ENCODE assay signal across 8 mouse cellular contexts in genomic region chr19:56357374-56357708, GRCm38 (mm10). TPM values are rescaled to one million over a fixed set of nuclear protein-coding genes. Genes with fewer than 3 reads are reported as not detected.
A peak's percentile ranks its signal among the peaks of the same experiment; 100 is the strongest.
DNase-seq lines count a peak whose midpoint lies in the region; ATAC-seq and TF ChIP-seq lines count a peak whose summit lies in the region.
"Not testable (repeated sequence)": the region's sequence is repeated elsewhere in the genome, so short reads cannot be mapped to it uniquely, and the experiment has no call there.
"Had no signal": no experiment of that assay in that cellular context is flagged by ENCODE, and none has a peak within 500 bp of the region (broad histone marks: within the 10 kb centered on the region; RNA-seq: fewer than 3 reads in every experiment).

No protein-coding gene starts in this region.

- not testable (repeated sequence) for DNase-seq in gastrocnemius, adult 2 months; liver, postnatal 0 days

- peak overlapping the region; percentile 51; the same call in 1 of the 2 replicates for H3K4me3 ChIP-seq in gastrocnemius, adult 2 months
- not testable (repeated sequence) for H3K4me3 ChIP-seq in heart, embryonic 12.5 days; heart, embryonic 15.5 days; intestine, embryonic 15.5 days (replicated peaks); kidney, embryonic 15.5 days (replicated peaks); liver, postnatal 0 days (ENCODE audit: low read depth, low read length); stomach, embryonic 16.5 days (replicated peaks; ENCODE audit: low read length)

- not testable (repeated sequence) for TF ChIP-seq EP300 in liver, postnatal 0 days (IDR thresholded peaks at IDR 0.05; ENCODE audit: low read depth)

- ATAC-seq in heart, embryonic 12.5 days (ENCODE audit: insufficient number of reproducible peaks, low FRiP score); heart, embryonic 15.5 days (replicated peaks; ENCODE audit: insufficient number of reproducible peaks, insufficient read depth, low FRiP score, low read depth); kidney, embryonic 15.5 days (replicated peaks; ENCODE audit: low FRiP score); liver, postnatal 0 days; stomach, embryonic 16.5 days (ENCODE audit: insufficient read depth, low FRiP score): not testable (repeated sequence)
- ATAC-seq in intestine, embryonic 15.5 days: peak; percentile 9; the same call in 1 of the 2 replicates

- H3K36me3 ChIP-seq in heart, embryonic 12.5 days: peaks cover 48% of the 10 kb centered on the region
- H3K36me3 ChIP-seq in heart, embryonic 15.5 days: peaks cover 43% of the 10 kb centered on the region
- not testable (repeated sequence) for H3K36me3 ChIP-seq in intestine, embryonic 15.5 days; kidney, embryonic 15.5 days; liver, postnatal 0 days (replicated peaks; ENCODE audit: insufficient read depth, low read length); stomach, embryonic 16.5 days (ENCODE audit: control insufficient read depth, insufficient read depth, low read length)

- peak overlapping the region; percentile 44; the same call in 1 of the 2 replicates for H3K27ac ChIP-seq in gastrocnemius, adult 2 months
- H3K27ac ChIP-seq in heart, embryonic 12.5 days (ENCODE audit: poor library complexity, severe bottlenecking); kidney, embryonic 15.5 days; liver, postnatal 0 days (ENCODE audit: low read depth); stomach, embryonic 16.5 days (ENCODE audit: low read length): not testable (repeated sequence)
- peak overlapping the region; percentile 67 for H3K27ac ChIP-seq in heart, embryonic 15.5 days
- H3K27ac ChIP-seq in intestine, embryonic 15.5 days: 0 out of 2 replicates have a peak overlapping the region, but pooled peaks have one; percentile 34

- peaks cover 20% of the 10 kb centered on the region for H3K4me1 ChIP-seq in heart, embryonic 12.5 days (replicated peaks)
- peaks cover 20% of the 10 kb centered on the region for H3K4me1 ChIP-seq in heart, embryonic 15.5 days (replicated peaks)
- not testable (repeated sequence) for H3K4me1 ChIP-seq in intestine, embryonic 15.5 days (replicated peaks); liver, postnatal 0 days (ENCODE audit: insufficient read depth); stomach, embryonic 16.5 days (ENCODE audit: control insufficient read depth, insufficient read depth, low read length)
- H3K4me1 ChIP-seq in kidney, embryonic 15.5 days: peaks cover 11% of the 10 kb centered on the region

- H3K9me3 ChIP-seq in heart, embryonic 12.5 days (replicated peaks); heart, embryonic 15.5 days (replicated peaks); intestine, embryonic 15.5 days; kidney, embryonic 15.5 days (replicated peaks); liver, postnatal 0 days (ENCODE audit: low read length); stomach, embryonic 16.5 days (replicated peaks; ENCODE audit: control insufficient read depth, low read length): not testable (repeated sequence)

- not testable (repeated sequence) for TF ChIP-seq CTCF in gastrocnemius, adult 2 months (IDR thresholded peaks at IDR 0.05); liver, postnatal 0 days (IDR thresholded peaks at IDR 0.05; ENCODE audit: low read depth)

- not testable (repeated sequence) for H3K27me3 ChIP-seq in heart, embryonic 12.5 days (replicated peaks); heart, embryonic 15.5 days; intestine, embryonic 15.5 days (replicated peaks); kidney, embryonic 15.5 days; liver, postnatal 0 days (ENCODE audit: insufficient read depth, low read length); stomach, embryonic 16.5 days (ENCODE audit: control insufficient read depth, insufficient read depth, low read length)

- 56% methylated on average over 2 of the region's 2 CpGs for WGBS in heart, embryonic 12.5 days
- 35% methylated on average over 2 of the region's 2 CpGs for WGBS in heart, embryonic 15.5 days
- WGBS in intestine, embryonic 15.5 days: 80% methylated on average over 2 of the region's 2 CpGs
- WGBS in kidney, embryonic 15.5 days: 84% methylated on average over 2 of the region's 2 CpGs
- WGBS in liver, postnatal 0 days (ENCODE audit: insufficient replicate concordance): 70% methylated on average over 2 of the region's 2 CpGs
- WGBS in stomach, embryonic 16.5 days: 58% methylated on average over 2 of the region's 2 CpGs

- not testable (repeated sequence) for H3K9ac ChIP-seq in heart, embryonic 12.5 days; heart, embryonic 15.5 days; kidney, embryonic 15.5 days; liver, postnatal 0 days (replicated peaks)
- 0 out of 2 replicates have a peak overlapping the region, but pooled peaks have one; percentile 3 for H3K9ac ChIP-seq in intestine, embryonic 15.5 days
- H3K9ac ChIP-seq in stomach, embryonic 16.5 days (ENCODE audit: low read length): peak overlapping the region; percentile 1; the same call in 1 of the 2 replicates

- intact Hi-C loops in gastrocnemius, adult 2 months (cut with DNase I): loop anchor here (2.0 kb wide), 1 partner anchor 29 kb away; no protein-coding TSS in a partner anchor

- peak overlapping the region; percentile 11; the same call in 1 of the 2 replicates for H3K4me2 ChIP-seq in heart, embryonic 12.5 days
- H3K4me2 ChIP-seq in heart, embryonic 15.5 days: peak overlapping the region; percentile 34
- peak overlapping the region; percentile 53 for H3K4me2 ChIP-seq in intestine, embryonic 15.5 days (replicated peaks)
- peak overlapping the region; percentile 43; the same call in 1 of the 2 replicates for H3K4me2 ChIP-seq in kidney, embryonic 15.5 days
- 0 out of 2 replicates have a peak overlapping the region, but pooled peaks have one; percentile 42 for H3K4me2 ChIP-seq in liver, postnatal 0 days (ENCODE audit: low read depth, low read length)
- H3K4me2 ChIP-seq in stomach, embryonic 16.5 days (ENCODE audit: low read depth, low read length): 0 out of 2 replicates have a peak overlapping the region, but pooled peaks have one; percentile 35

RNA-seq across cellular contexts. Expression of gene Nrap, which starts 32.5 kb away (rescaled TPM):
- 100 to 1,000 TPM; 675 to 914 TPM for total RNA-seq in gastrocnemius, adult 2 months (2021)
- polyA plus RNA-seq in heart, embryonic 12.5 days (2016; fragmentation: Nextera tagmentation; extraction: Ambion mirVana): 23.2 and 26.3 TPM in 2 replicates
- 37.8 and 43.0 TPM in 2 replicates for polyA plus RNA-seq in heart, embryonic 15.5 days (2015; fragmentation: Nextera tagmentation; extraction: Ambion mirVana)
- polyA plus RNA-seq in intestine, embryonic 15.5 days (2015; fragmentation: Nextera tagmentation; extraction: Ambion mirVana): 0.20 and 0.32 TPM in 2 replicates
- 0.36 and 0.55 TPM in 2 replicates for polyA plus RNA-seq in kidney, embryonic 15.5 days (2015; fragmentation: Nextera tagmentation; extraction: Ambion mirVana)
- polyA plus RNA-seq in liver, postnatal 0 days (2015; fragmentation: Nextera tagmentation; extraction: Ambion mirVana): 0.16 and 0.47 TPM in 2 replicates
- 0.35 and 2.6 TPM in 2 replicates for polyA plus RNA-seq in stomach, embryonic 16.5 days (2015; fragmentation: Nextera tagmentation; extraction: Ambion mirVana)
- total RNA-seq: adrenal gland, adult 2 months had no signal
- polyA plus RNA-seq: adrenal gland, adult 2 months had no signal

RNA-seq across cellular contexts. Expression of gene Casp7, which starts 39.6 kb away (rescaled TPM):
- total RNA-seq in gastrocnemius, adult 2 months (2021): 1 to 10 TPM; 2.4 to 4.9 TPM
- polyA plus RNA-seq in heart, embryonic 12.5 days (2016; fragmentation: Nextera tagmentation; extraction: Ambion mirVana): 31.6 and 33.9 TPM in 2 replicates
- polyA plus RNA-seq in heart, embryonic 15.5 days (2015; fragmentation: Nextera tagmentation; extraction: Ambion mirVana): 25.6 and 28.4 TPM in 2 replicates
- polyA plus RNA-seq in intestine, embryonic 15.5 days (2015; fragmentation: Nextera tagmentation; extraction: Ambion mirVana): 35.5 and 37.1 TPM in 2 replicates
- 26.1 and 27.0 TPM in 2 replicates for polyA plus RNA-seq in kidney, embryonic 15.5 days (2015; fragmentation: Nextera tagmentation; extraction: Ambion mirVana)
- polyA plus RNA-seq in liver, postnatal 0 days (2015; fragmentation: Nextera tagmentation; extraction: Ambion mirVana): 9.8 and 10.1 TPM in 2 replicates
- polyA plus RNA-seq in stomach, embryonic 16.5 days (2015; fragmentation: Nextera tagmentation; extraction: Ambion mirVana): 27.3 and 29.3 TPM in 2 replicates
